Mouse (Mus musculus): ENCODE data around the gene Trak1. TPM values are rescaled to one million over a fixed set of nuclear protein-coding genes. Genes with fewer than 3 reads are reported as not detected.

Trak1 gene
- polyA plus RNA-seq, 1 experiment, result 42.4 TPM

- TF ChIP-seq GATA1 (IDR thresholded peaks at IDR 0.05; ENCODE audit: low read length), result no peak
These were observed 12.9 kb upstream of the Trak1 start for GRCm38 (mm10) chr9:121284422-121284821.

GRCm38 (mm10) chr9:121285341-121286324 lies 11.7 kb upstream of the Trak1 start:
- TF ChIP-seq GATA1 (IDR thresholded peaks at IDR 0.05; ENCODE audit: low read length), result no peak

GRCm38 (mm10) chr9:121286325-121286901 lies 10.9 kb upstream of the Trak1 start:
- peak; percentile 46 for TF ChIP-seq GATA1 (IDR thresholded peaks at IDR 0.05; ENCODE audit: low read length)

GRCm38 (mm10) chr9:121291275-121291674 lies 6.0 kb upstream of the Trak1 start:
- no peak for TF ChIP-seq GATA1 (IDR thresholded peaks at IDR 0.05; ENCODE audit: low read length)

- TF ChIP-seq GATA1 (IDR thresholded peaks at IDR 0.05; ENCODE audit: low read length), result no peak
These were observed 4.1 kb upstream of the Trak1 start for GRCm38 (mm10) chr9:121293187-121293586.

GRCm38 (mm10) chr9:121295221-121295620 lies 2.1 kb upstream of the Trak1 start:
- TF ChIP-seq GATA1 (IDR thresholded peaks at IDR 0.05; ENCODE audit: low read length), result no peak

- TF ChIP-seq GATA1 (IDR thresholded peaks at IDR 0.05; ENCODE audit: low read length), result no peak
These were observed 730 bp downstream of the Trak1 start for GRCm38 (mm10) chr9:121298065-121298398.

GRCm38 (mm10) chr9:121298411-121299091 lies 1.2 kb downstream of the Trak1 start:
- TF ChIP-seq GATA1 (IDR thresholded peaks at IDR 0.05; ENCODE audit: low read length), result no peak

GRCm38 (mm10) chr9:121299223-121299755 lies 2.0 kb downstream of the Trak1 start:
- no peak for TF ChIP-seq GATA1 (IDR thresholded peaks at IDR 0.05; ENCODE audit: low read length)

- TF ChIP-seq GATA1 (IDR thresholded peaks at IDR 0.05; ENCODE audit: low read length), result no peak
These were observed 2.8 kb downstream of the Trak1 start for GRCm38 (mm10) chr9:121299976-121300570.

GRCm38 (mm10) chr9:121301041-121301920 lies 4.0 kb downstream of the Trak1 start:
- TF ChIP-seq GATA1 (IDR thresholded peaks at IDR 0.05; ENCODE audit: low read length), result no peak

GRCm38 (mm10) chr9:121302543-121302942 lies 5.2 kb downstream of the Trak1 start:
- TF ChIP-seq GATA1 (IDR thresholded peaks at IDR 0.05; ENCODE audit: low read length), result no peak

GRCm38 (mm10) chr9:121303086-121303485 lies 5.8 kb downstream of the Trak1 start:
- TF ChIP-seq GATA1 (IDR thresholded peaks at IDR 0.05; ENCODE audit: low read length), result no peak

GRCm38 (mm10) chr9:121303748-121304147 lies 6.4 kb downstream of the Trak1 start:
- no peak for TF ChIP-seq GATA1 (IDR thresholded peaks at IDR 0.05; ENCODE audit: low read length)

- no peak for TF ChIP-seq GATA1 (IDR thresholded peaks at IDR 0.05; ENCODE audit: low read length)
These were observed 7.2 kb downstream of the Trak1 start for GRCm38 (mm10) chr9:121304520-121304919.
